Mouse (Mus musculus) embryonic facial prominence, embryonic 12.5 days (tissue): ENCODE data around the gene Arsk. TPM values are rescaled to one million over a fixed set of nuclear protein-coding genes. Genes with fewer than 3 reads are reported as not detected.
A peak's percentile ranks its signal among the peaks of the same experiment; 100 is the strongest.

Experiments used
- ATAC-seq: fragments of 200-750 bp; cut with Nextera tagmentation; 2 replicates; pipeline ENCODE4 v1.8.0; 2017; ENCODE audit not compliant: insufficient number of reproducible peaks, insufficient read depth, low FRiP score, low TSS enrichment
- H3K27ac ChIP-seq: fragments of 300-500 bp; sonication (generic); 2 replicates; pipeline ENCODE4 v1.5.1; 2016; ENCODE audit warnings: mild to moderate bottlenecking
- H3K27me3 ChIP-seq: fragments of 300-500 bp; sonication (generic); 2 replicates; pipeline ENCODE4 v1.6.1; 2016; ENCODE audit warnings: mild to moderate bottlenecking, moderate library complexity
- H3K36me3 ChIP-seq: fragments of 300-500 bp; sonication (generic); 2 replicates; pipeline ENCODE4 v1.6.1; 2016; ENCODE audit warnings: mild to moderate bottlenecking
- H3K4me1 ChIP-seq: fragments of 300-500 bp; sonication (generic); 2 replicates; pipeline ENCODE4 v1.6.1; 2016
- H3K4me2 ChIP-seq: fragments of 300-500 bp; sonication (generic); replicated peaks from 2 replicates; pipeline ENCODE4 v1.6.1; 2016; ENCODE audit warnings: mild to moderate bottlenecking, moderate library complexity
- H3K4me3 ChIP-seq: fragments of 300-500 bp; sonication (generic); 2 replicates; pipeline ENCODE4 v1.5.1; 2016; ENCODE audit warnings: mild to moderate bottlenecking
- H3K9ac ChIP-seq: fragments of 300-500 bp; sonication (generic); 2 replicates; pipeline ENCODE4 v1.6.1; 2016; ENCODE audit warnings: mild to moderate bottlenecking, moderate library complexity
- H3K9me3 ChIP-seq: fragments of 300-500 bp; sonication (generic); 2 replicates; pipeline ENCODE4 v1.6.1; 2016; ENCODE audit warnings: mild to moderate bottlenecking, moderate library complexity
- WGBS: fragments of 180-500 bp; shearing (Covaris S2); methylation state at CpG from one replicate; pipeline ENCODE4 v1.1.7; 2016; 5-methylcytosine and 5-hydroxymethylcytosine counted together
- polyA plus RNA-seq: library from polyadenylated mRNA; unstranded; fragments of >200 nt; fragmentation: Nextera tagmentation; extraction: Ambion mirVana; gene quantifications from 2 replicates; pipeline ENCODE4 v1.2.1, GENCODE M21; 2016

Gene Arsk
- polyA plus RNA-seq, 1 experiment from 2014 or later = 8.0 TPM

- peak; percentile 48 for ATAC-seq
- H3K4me1 ChIP-seq = peaks cover 7% of the 10 kb centered on the region; the same call in 1 of the 2 replicates
- peak overlapping the region; percentile 58 for H3K4me2 ChIP-seq
- H3K27me3 ChIP-seq = no peaks in the 10 kb centered on the region
- no peak overlapping the region for H3K27ac ChIP-seq
- peak overlapping the region; percentile 70 for H3K4me3 ChIP-seq
- H3K36me3 ChIP-seq = no peaks in the 10 kb centered on the region
- no peaks in the 10 kb centered on the region for H3K9me3 ChIP-seq
- WGBS = 46% methylated on average over 5 of the region's 5 CpGs
- no peak overlapping the region for H3K9ac ChIP-seq
Measured at GRCm38 (mm10) chr13:76018844-76019400, 79.5 kb downstream of the Arsk start.

GRCm38 (mm10) chr13:76017974-76018843 is 80.3 kb downstream of the Arsk start, which contains the start of gene Rfesd:
Gene Rfesd, minus strand, starts transcription at chr13:76018719.
- Histone ChIP-seq H3K9me3 (no peaks in the 10 kb centered on the region), H3K27ac (peak within 1 kb of the TSS; percentile 86), H3K4me1 (peaks cover 7% of the 10 kb centered on the region; the same call in 1 of the 2 replicates), H3K4me3 (peak within 1 kb of the TSS; percentile 70), H3K9ac (peak within 1 kb of the TSS; percentile 75), H3K4me2 (peak within 1 kb of the TSS; percentile 58), H3K36me3 (no peaks in the 10 kb centered on the region), H3K27me3 (no peaks in the 10 kb centered on the region)
- under 1% methylated on average over 50 of the region's 50 CpGs for WGBS
- peak; percentile 100 for ATAC-seq

- peaks cover 7% of the 10 kb centered on the region; the same call in 1 of the 2 replicates for H3K4me1 ChIP-seq
- 81% methylated on average over 4 of the region's 4 CpGs for WGBS
- peak overlapping the region; percentile 58 for H3K4me2 ChIP-seq
- H3K27me3 ChIP-seq = no peaks in the 10 kb centered on the region
- no peak overlapping the region for H3K27ac ChIP-seq
- H3K9ac ChIP-seq = peak overlapping the region; percentile 75
- no peaks in the 10 kb centered on the region for H3K36me3 ChIP-seq
- ATAC-seq = no peak
- H3K4me3 ChIP-seq = peak overlapping the region; percentile 70
- no peaks in the 10 kb centered on the region for H3K9me3 ChIP-seq
Measured at GRCm38 (mm10) chr13:76017465-76017864, 81.0 kb downstream of the Arsk start.

- Histone ChIP-seq H3K36me3 (no peaks in the 10 kb centered on the region), H3K9ac (no peak overlapping the region), H3K9me3 (no peaks in the 10 kb centered on the region), H3K4me3 (no peak overlapping the region), H3K4me1 (peaks cover 7% of the 10 kb centered on the region; the same call in 1 of the 2 replicates), H3K27me3 (no peaks in the 10 kb centered on the region), H3K27ac (no peak overlapping the region), H3K4me2 (no peak overlapping the region)
- ATAC-seq = no peak
- WGBS = 70% methylated on average over 2 of the region's 2 CpGs
Measured at GRCm38 (mm10) chr13:76014511-76014910, 83.9 kb downstream of the Arsk start.

Other genes with a start within 250 kb of the Arsk start
- 66.1 and 71.3 TPM in 2 replicates for gene Rhobtb3, start 154.7 kb downstream of the Arsk start, polyA plus RNA-seq
- 0.67 and 1.2 TPM in 2 replicates for gene Spata9, start 131.5 kb downstream of the Arsk start, polyA plus RNA-seq
- 20.5 and 21.3 TPM in 2 replicates for gene Rfesd, start 79.9 kb downstream of the Arsk start, polyA plus RNA-seq
- 0.22 and 0.31 TPM in 2 replicates for gene Gpr150, start 41.7 kb downstream of the Arsk start, polyA plus RNA-seq
- gene Ttc37, start 74 bp upstream of the Arsk start, polyA plus RNA-seq = 20.1 and 20.5 TPM in 2 replicates
- not detected in 2 replicates for gene Fam81b, start 206.4 kb upstream of the Arsk start, polyA plus RNA-seq